Mouse (Mus musculus) heart, adult 2 months (tissue): ENCODE measurements at regions not wholly inside any gene's neighbourhood (a gene's known extent, or its start where the extent isn't known, plus 50 kb on each side); places are given as distances from the start of the nearest gene placed in this dataset.

Experiments used
- DNase-seq, 2 experiments: peaks; one replicate each; pipeline ENCODE4 v3.0.0; 2021
- H3K27ac ChIP-seq: fragments of 200-600 bp; 2 replicates; pipeline ENCODE4 v1.8.1; 2022
- H3K27me3 ChIP-seq: fragments of 200-500 bp; 2 replicates; pipeline ENCODE4 v1.6.1; 2012; ENCODE audit warnings: mild to moderate bottlenecking, low read length, inconsistent platforms, mixed read lengths; ENCODE audit not compliant: control insufficient read depth, insufficient read depth
- H3K36me3 ChIP-seq: fragments of 200-500 bp; 2 replicates; pipeline ENCODE4 v1.6.1; 2012; ENCODE audit warnings: low read length, inconsistent platforms; ENCODE audit not compliant: control insufficient read depth, insufficient read depth
- H3K4me1 ChIP-seq: fragments of 200-500 bp; 2 replicates; pipeline ENCODE4 v1.6.1; 2011; ENCODE audit warnings: low read length; ENCODE audit not compliant: control insufficient read depth, insufficient read depth
- H3K4me3 ChIP-seq: fragments of 200-600 bp; 2 replicates; pipeline ENCODE4 v1.8.1; 2022
- H3K79me2 ChIP-seq: fragments of 200-500 bp; replicated peaks from 2 replicates; pipeline ENCODE4 v1.6.1; 2012; ENCODE audit warnings: mild to moderate bottlenecking, inconsistent platforms, low read length, moderate library complexity, mixed read lengths; ENCODE audit not compliant: control insufficient read depth, insufficient read depth
- H3K9ac ChIP-seq: fragments of 200-500 bp; 2 replicates; pipeline ENCODE4 v1.6.1; 2012; ENCODE audit warnings: low read depth, mild to moderate bottlenecking, control low read depth, inconsistent platforms, low read length, mixed read lengths
- CTCF ChIP-seq: fragments of 200-600 bp; IDR thresholded peaks from 2 replicates; pipeline ENCODE4 v1.8.1; 2022; ENCODE audit warnings: antibody characterized with exemption, mild to moderate bottlenecking, moderate library complexity
- EP300 ChIP-seq: fragments of 200-500 bp; IDR thresholded peaks from 2 replicates; pipeline ENCODE4 v1.6.1; 2011; ENCODE audit warnings: low read depth, low read length, control low read depth; ENCODE audit not compliant: insufficient read depth
- POLR2A ChIP-seq: fragments of 200-500 bp; IDR thresholded peaks from 2 replicates; pipeline ENCODE4 v1.6.1; 2011; ENCODE audit warnings: mild to moderate bottlenecking, low read depth, low read length, control low read depth; ENCODE audit not compliant: insufficient read depth
- WGBS: fragments of 180-500 bp; shearing (Covaris S2); methylation state at CpG from one replicate; pipeline ENCODE4 v1.1.7; 2018; 5-methylcytosine and 5-hydroxymethylcytosine counted together
- intact Hi-C: fragments of 180-260 bp; cut with DNase I; formaldehyde crosslinking; loops from one replicate; pipeline ENCODE4 v1.15.1; 2025

DNA sequence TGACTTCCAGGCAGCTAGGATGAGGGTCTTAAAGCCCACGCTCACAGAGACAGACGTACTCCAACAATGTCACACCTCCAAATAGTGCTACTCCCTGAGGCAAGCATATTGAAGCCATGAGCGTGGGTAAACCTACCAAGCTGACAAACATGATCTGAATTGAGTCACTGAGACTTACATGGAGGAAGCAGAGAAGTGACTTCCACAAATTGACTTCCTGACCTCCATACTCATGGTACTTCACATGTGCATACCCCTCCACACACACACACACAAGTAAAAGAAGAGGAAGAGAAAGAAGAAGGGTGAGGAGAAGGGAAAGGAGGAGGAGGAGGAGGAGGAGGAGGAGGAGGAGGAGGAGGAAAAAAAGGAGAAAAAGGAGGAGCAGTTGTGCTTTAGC lies 577.8 kb upstream of the Nrp1 start:
- no peaks in the 10 kb centered on the region for H3K36me3 ChIP-seq
- H3K9ac ChIP-seq = no peak overlapping the region
- no peak overlapping the region for H3K27ac ChIP-seq
- DNase-seq = no peak
- H3K4me1 ChIP-seq = peaks cover 2% of the 10 kb centered on the region; the same call in 1 of the 2 replicates
- TF ChIP-seq POLR2A = no peak
- no peak for TF ChIP-seq CTCF
- no peak for TF ChIP-seq EP300
- no peak overlapping the region for H3K4me3 ChIP-seq
- no peaks in the 10 kb centered on the region for H3K27me3 ChIP-seq
- no peaks in the 10 kb centered on the region for H3K79me2 ChIP-seq
- intact Hi-C loops = no loop called here
- 93% methylated on average over 3 of the region's 3 CpGs for WGBS

DNA sequence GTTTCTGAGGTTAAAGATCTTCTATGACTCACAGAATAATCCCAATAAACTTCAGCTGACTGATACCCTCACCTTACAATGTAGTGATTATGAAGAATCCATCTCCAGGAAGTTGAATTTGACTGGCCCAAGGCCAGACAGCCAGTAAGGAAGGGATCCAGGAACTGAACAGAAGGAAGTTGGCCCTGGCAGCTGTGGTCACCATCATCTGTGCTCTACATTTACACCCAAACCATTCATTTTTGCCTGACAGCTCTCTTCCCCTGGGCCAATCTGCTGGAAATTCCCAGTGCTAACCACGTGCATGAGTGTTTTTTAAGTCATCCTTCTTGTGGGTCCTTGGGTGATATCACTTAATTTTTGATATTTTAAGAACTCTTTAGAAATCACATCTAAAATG lies 577.4 kb upstream of the Nrp1 start:
- TF ChIP-seq CTCF = no peak
- no peak for TF ChIP-seq POLR2A
- TF ChIP-seq EP300 = no peak
- Histone ChIP-seq H3K9ac (no peak overlapping the region), H3K79me2 (no peaks in the 10 kb centered on the region), H3K36me3 (no peaks in the 10 kb centered on the region), H3K4me3 (no peak overlapping the region), H3K4me1 (no peaks in the 10 kb centered on the region), H3K27me3 (no peaks in the 10 kb centered on the region), H3K27ac (no peak overlapping the region)
- no peak for DNase-seq
- WGBS = 37% methylated on average over 1 of the region's 1 CpGs
- intact Hi-C loops = no loop called here

DNA sequence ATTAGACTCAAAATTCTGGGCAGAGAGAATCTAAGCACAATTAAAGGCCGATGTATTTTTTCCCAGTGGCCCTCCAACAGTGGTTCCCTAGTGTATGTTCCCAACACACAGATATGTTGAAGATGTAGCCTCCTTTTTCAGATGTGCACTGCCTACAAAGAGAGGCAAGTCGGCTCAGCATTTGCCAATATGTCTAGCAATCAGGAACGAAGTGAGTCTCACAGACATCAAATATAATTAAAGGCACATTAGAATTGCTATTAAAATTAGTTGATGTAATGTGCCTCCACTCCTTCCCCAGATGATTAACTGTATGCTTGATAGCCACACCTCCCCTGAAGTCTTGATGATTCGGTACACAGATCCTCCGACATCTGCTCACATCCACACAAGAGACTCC lies 565.8 kb upstream of the Nrp1 start:
- Histone ChIP-seq H3K79me2 (no peaks in the 10 kb centered on the region), H3K27me3 (no peaks in the 10 kb centered on the region), H3K4me3 (no peak overlapping the region), H3K4me1 (no peaks in the 10 kb centered on the region), H3K27ac (no peak overlapping the region), H3K9ac (no peak overlapping the region), H3K36me3 (no peaks in the 10 kb centered on the region)
- intact Hi-C loops = no loop called here
- no peak for TF ChIP-seq EP300
- TF ChIP-seq POLR2A = no peak
- WGBS = 97% methylated on average over 5 of the region's 5 CpGs
- DNase-seq = no peak

DNA sequence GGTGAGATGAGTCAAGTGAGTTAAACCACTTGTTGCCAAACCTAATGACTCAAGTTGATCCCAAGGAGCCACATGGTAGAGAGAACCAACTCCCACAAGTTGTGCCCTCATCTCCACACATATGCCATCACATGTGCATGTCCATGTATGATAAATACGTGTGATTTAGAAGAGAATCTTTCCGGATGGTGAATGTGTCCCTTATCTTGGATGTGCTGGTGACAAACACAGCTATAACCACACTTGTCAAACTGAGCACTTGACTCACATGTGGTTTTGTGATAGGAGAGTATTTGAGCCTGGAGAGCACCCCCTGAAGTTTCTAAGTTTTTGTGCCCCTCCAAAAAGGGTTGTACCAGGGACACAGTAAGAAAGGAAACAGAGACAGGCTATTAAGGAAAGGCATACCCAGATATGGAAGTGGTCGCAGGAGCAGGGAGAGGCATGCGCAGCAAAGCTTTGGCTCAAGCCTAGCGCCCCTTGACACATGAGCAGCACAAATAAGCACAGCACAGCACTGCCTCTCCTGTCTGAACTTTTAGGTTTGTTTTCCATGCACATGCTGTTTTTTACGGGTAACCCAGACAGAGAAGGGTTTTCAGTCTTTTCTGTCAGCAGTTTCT lies 558.4 kb upstream of the Nrp1 start:
- Histone ChIP-seq H3K27me3 (no peaks in the 10 kb centered on the region), H3K9ac (no peak overlapping the region), H3K27ac (no peak overlapping the region), H3K4me3 (no peak overlapping the region), H3K36me3 (no peaks in the 10 kb centered on the region), H3K4me1 (no peaks in the 10 kb centered on the region), H3K79me2 (no peaks in the 10 kb centered on the region)
- 82% methylated on average over 6 of the region's 6 CpGs for WGBS
- intact Hi-C loops = no loop called here
- DNase-seq = no peak
- TF ChIP-seq CTCF = no peak
- no peak for TF ChIP-seq EP300

- Histone ChIP-seq H3K27me3 (no peaks in the 10 kb centered on the region), H3K79me2 (no peaks in the 10 kb centered on the region), H3K36me3 (no peaks in the 10 kb centered on the region), H3K4me1 (no peaks in the 10 kb centered on the region), H3K4me3 (no peak overlapping the region), H3K9ac (no peak overlapping the region), H3K27ac (no peak overlapping the region)
- DNase-seq = peak in 1 of 2 experiments; percentile 17
- WGBS = 62% methylated on average over 7 of the region's 7 CpGs
- intact Hi-C loops = no loop called here
- TF ChIP-seq CTCF = no peak
- TF ChIP-seq EP300 = no peak
- TF ChIP-seq POLR2A = no peak
These were observed 556.3 kb upstream of the Nrp1 start for GRCm38 (mm10) chr8:127802136-127802535.

DNA sequence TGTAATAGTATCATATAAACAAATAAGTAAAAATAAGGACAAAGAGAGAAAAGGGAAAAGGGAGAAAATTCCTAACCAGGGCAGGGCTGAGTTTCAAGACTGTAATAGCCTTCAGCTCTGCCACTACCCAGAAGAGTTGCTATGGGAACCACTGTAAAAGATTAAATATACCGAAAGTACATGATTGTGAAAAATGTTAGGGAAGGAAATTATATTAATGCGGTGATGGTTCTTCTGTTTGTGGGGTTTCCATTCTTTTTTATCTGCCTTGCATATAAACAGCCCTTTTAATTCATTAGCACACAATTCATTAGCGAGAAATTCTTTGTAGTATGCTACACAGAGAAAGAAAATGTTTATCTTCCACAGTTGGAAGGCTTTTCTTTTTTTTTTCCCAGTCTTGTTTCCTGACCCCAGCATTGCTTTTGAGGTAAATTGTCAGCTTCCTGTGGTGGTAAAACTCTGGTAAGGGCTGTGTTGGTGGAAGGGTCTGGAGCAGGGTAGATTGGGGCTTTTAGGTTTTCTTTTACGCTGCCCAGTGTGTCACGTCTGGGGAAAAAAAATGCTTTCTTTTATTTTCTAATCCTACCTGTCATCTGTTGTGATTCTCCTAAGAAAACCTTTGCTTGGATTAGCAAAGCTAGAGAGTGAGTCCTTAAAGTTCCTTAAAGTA lies 555.6 kb upstream of the Nrp1 start:
- H3K27me3 ChIP-seq = no peaks in the 10 kb centered on the region
- H3K36me3 ChIP-seq = no peaks in the 10 kb centered on the region
- H3K4me3 ChIP-seq = no peak overlapping the region
- H3K27ac ChIP-seq = no peak overlapping the region
- WGBS = 58% methylated on average over 5 of the region's 5 CpGs
- intact Hi-C loops = no loop called here
- no peaks in the 10 kb centered on the region for H3K79me2 ChIP-seq
- TF ChIP-seq POLR2A (no peak), CTCF (no peak), EP300 (no peak)
- DNase-seq = no peak
- H3K4me1 ChIP-seq = no peaks in the 10 kb centered on the region
- no peak overlapping the region for H3K9ac ChIP-seq
